Mouse (Mus musculus): Measurements from ENCODE around the gene Popdc2. TPM values are rescaled to one million over a fixed set of nuclear protein-coding genes. Genes with fewer than 3 reads are reported as not detected.

Popdc2 gene
- polyA plus RNA-seq, 1 experiment: 0.81 TPM

DNA sequence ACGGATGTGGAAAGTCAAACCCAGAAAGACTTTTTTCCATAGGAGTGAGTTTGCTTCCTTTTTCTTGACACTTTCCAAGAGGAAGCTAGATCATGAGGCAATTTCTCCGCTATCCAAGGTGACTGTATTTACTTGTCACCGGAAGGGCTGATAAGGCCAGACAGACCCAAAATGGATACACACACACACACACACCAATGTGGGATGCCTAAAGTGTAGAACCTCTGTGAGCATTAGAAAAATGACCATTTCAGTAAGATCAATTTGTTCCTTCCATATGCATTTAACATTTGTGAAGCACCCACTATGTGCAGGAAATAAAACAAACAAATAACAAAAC lies 1.2 kb downstream of the Popdc2 start:
- no peak overlapping the region for H3K27ac ChIP-seq (ENCODE audit: insufficient read depth, low read length)
- TF ChIP-seq POLR2A (IDR thresholded peaks at IDR 0.05; ENCODE audit: extremely low read depth, insufficient read depth, low read length) (no peak), CTCF (IDR thresholded peaks at IDR 0.05; ENCODE audit: extremely low read depth, insufficient read depth, low read length) (no peak)
- no peak overlapping the region for H3K4me3 ChIP-seq (ENCODE audit: insufficient read depth, low read length)
- H3K4me1 ChIP-seq (ENCODE audit: control insufficient read depth, insufficient read depth, low read length): peaks cover 2% of the 10 kb centered on the region; the same call in 1 of the 2 replicates

- TF ChIP-seq CTCF (IDR thresholded peaks at IDR 0.05; ENCODE audit: extremely low read depth, insufficient read depth, low read length) (no peak), POLR2A (IDR thresholded peaks at IDR 0.05; ENCODE audit: extremely low read depth, insufficient read depth, low read length) (no peak)
- Histone ChIP-seq H3K27ac (ENCODE audit: insufficient read depth, low read length) (no peak overlapping the region), H3K4me3 (ENCODE audit: insufficient read depth, low read length) (no peak overlapping the region), H3K4me1 (ENCODE audit: control insufficient read depth, insufficient read depth, low read length) (peaks cover 2% of the 10 kb centered on the region; the same call in 1 of the 2 replicates)
Measured at GRCm38 (mm10) chr16:38363657-38364056, 1.6 kb downstream of the Popdc2 start.

GRCm38 (mm10) chr16:38365390-38365789 lies 3.4 kb downstream of the Popdc2 start:
- TF ChIP-seq CTCF (IDR thresholded peaks at IDR 0.05; ENCODE audit: extremely low read depth, insufficient read depth, low read length) (no peak), POLR2A (IDR thresholded peaks at IDR 0.05; ENCODE audit: extremely low read depth, insufficient read depth, low read length) (no peak)
- no peak overlapping the region for H3K27ac ChIP-seq (ENCODE audit: insufficient read depth, low read length)
- H3K4me1 ChIP-seq (ENCODE audit: control insufficient read depth, insufficient read depth, low read length): peaks cover 2% of the 10 kb centered on the region; the same call in 1 of the 2 replicates
- no peak overlapping the region for H3K4me3 ChIP-seq (ENCODE audit: insufficient read depth, low read length)

GRCm38 (mm10) chr16:38366231-38366630 lies 4.2 kb downstream of the Popdc2 start:
- H3K4me1 ChIP-seq (ENCODE audit: control insufficient read depth, insufficient read depth, low read length): peaks cover 2% of the 10 kb centered on the region; the same call in 1 of the 2 replicates
- no peak for TF ChIP-seq CTCF (IDR thresholded peaks at IDR 0.05; ENCODE audit: extremely low read depth, insufficient read depth, low read length)
- TF ChIP-seq POLR2A (IDR thresholded peaks at IDR 0.05; ENCODE audit: extremely low read depth, insufficient read depth, low read length): no peak
- no peak overlapping the region for H3K27ac ChIP-seq (ENCODE audit: insufficient read depth, low read length)
- no peak overlapping the region for H3K4me3 ChIP-seq (ENCODE audit: insufficient read depth, low read length)

DNA sequence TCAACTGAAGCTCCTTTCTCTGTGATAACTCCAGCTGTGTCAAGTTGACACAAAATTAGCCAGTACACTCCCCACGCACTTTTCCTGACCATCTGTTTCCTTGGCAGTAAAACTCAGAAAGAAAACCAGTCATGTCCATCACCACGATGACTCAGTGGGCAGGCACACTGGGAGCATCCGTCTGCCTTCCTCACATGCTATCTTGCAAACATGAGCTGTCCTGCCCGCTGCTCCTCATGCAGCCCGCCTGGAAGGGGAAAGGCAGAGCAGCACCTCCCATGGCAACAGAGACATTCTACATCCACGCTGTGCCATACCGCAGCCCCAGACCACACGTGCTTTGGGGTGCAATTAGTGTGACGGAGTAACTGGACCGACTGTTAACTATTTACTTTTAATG lies 6.3 kb downstream of the Popdc2 start:
- Histone ChIP-seq H3K27ac (ENCODE audit: insufficient read depth, low read length) (no peak overlapping the region), H3K4me1 (ENCODE audit: control insufficient read depth, insufficient read depth, low read length) (peaks cover 2% of the 10 kb centered on the region; the same call in 1 of the 2 replicates), H3K4me3 (ENCODE audit: insufficient read depth, low read length) (no peak overlapping the region)
- TF ChIP-seq POLR2A (IDR thresholded peaks at IDR 0.05; ENCODE audit: extremely low read depth, insufficient read depth, low read length) (0 out of 2 replicates have a peak, but pooled peaks have one; percentile 7), CTCF (IDR thresholded peaks at IDR 0.05; ENCODE audit: extremely low read depth, insufficient read depth, low read length) (no peak)

DNA sequence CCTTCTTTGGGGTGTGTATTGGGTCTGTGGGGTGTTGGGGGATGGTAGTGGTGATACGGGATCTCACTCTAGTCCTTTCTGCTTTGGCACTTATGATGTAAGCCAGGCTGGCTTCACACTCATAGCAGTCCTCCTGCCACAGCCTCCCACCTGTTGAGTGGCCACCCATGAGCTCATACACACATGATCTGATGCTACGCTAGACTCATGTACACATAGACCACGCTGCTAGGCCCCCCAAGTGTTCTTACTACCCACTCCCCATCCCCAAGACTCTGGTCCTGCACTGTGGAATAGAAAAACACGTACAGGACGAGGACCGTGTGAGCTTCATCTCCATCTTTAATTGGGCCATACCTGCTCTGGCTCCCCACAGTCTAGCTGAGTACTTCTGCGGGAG lies 7.0 kb downstream of the Popdc2 start:
- no peak overlapping the region for H3K4me3 ChIP-seq (ENCODE audit: insufficient read depth, low read length)
- no peak overlapping the region for H3K27ac ChIP-seq (ENCODE audit: insufficient read depth, low read length)
- TF ChIP-seq CTCF (IDR thresholded peaks at IDR 0.05; ENCODE audit: extremely low read depth, insufficient read depth, low read length) (no peak), POLR2A (IDR thresholded peaks at IDR 0.05; ENCODE audit: extremely low read depth, insufficient read depth, low read length) (no peak)
- H3K4me1 ChIP-seq (ENCODE audit: control insufficient read depth, insufficient read depth, low read length): peaks cover 2% of the 10 kb centered on the region; the same call in 1 of the 2 replicates

DNA sequence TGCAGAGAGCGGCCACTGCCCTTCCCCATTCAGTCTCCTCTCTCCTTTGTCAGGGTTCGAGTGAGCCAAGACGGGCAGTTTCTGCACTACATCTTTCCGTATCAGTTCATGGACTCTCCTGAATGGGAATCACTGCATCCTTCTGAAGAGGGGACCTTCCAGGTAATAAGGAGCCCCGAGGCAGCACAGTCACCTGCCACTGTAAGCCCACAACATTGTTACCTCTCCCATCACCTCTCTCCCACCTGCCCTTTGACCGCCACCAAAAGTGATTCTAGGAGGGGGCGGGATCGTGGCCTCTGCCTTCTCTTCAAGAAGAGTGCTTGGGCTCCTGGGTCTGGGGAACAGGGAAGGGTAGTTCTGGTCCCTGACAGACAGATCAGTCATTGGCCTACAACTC lies 7.4 kb downstream of the Popdc2 start:
- H3K27ac ChIP-seq (ENCODE audit: insufficient read depth, low read length): no peak overlapping the region
- H3K4me3 ChIP-seq (ENCODE audit: insufficient read depth, low read length): no peak overlapping the region
- H3K4me1 ChIP-seq (ENCODE audit: control insufficient read depth, insufficient read depth, low read length): peaks cover 2% of the 10 kb centered on the region; the same call in 1 of the 2 replicates
- TF ChIP-seq POLR2A (IDR thresholded peaks at IDR 0.05; ENCODE audit: extremely low read depth, insufficient read depth, low read length): no peak
- TF ChIP-seq CTCF (IDR thresholded peaks at IDR 0.05; ENCODE audit: extremely low read depth, insufficient read depth, low read length): no peak

- Histone ChIP-seq H3K27ac (ENCODE audit: insufficient read depth, low read length) (no peak overlapping the region), H3K4me1 (ENCODE audit: control insufficient read depth, insufficient read depth, low read length) (peaks cover 2% of the 10 kb centered on the region; the same call in 1 of the 2 replicates), H3K4me3 (ENCODE audit: insufficient read depth, low read length) (no peak overlapping the region)
- TF ChIP-seq POLR2A (IDR thresholded peaks at IDR 0.05; ENCODE audit: extremely low read depth, insufficient read depth, low read length) (no peak), CTCF (IDR thresholded peaks at IDR 0.05; ENCODE audit: extremely low read depth, insufficient read depth, low read length) (no peak)
Measured at GRCm38 (mm10) chr16:38369992-38370484, 8.0 kb downstream of the Popdc2 start.

- TF ChIP-seq CTCF (IDR thresholded peaks at IDR 0.05; ENCODE audit: extremely low read depth, insufficient read depth, low read length): no peak
- no peak overlapping the region for H3K27ac ChIP-seq (ENCODE audit: insufficient read depth, low read length)
- no peak overlapping the region for H3K4me3 ChIP-seq (ENCODE audit: insufficient read depth, low read length)
- H3K4me1 ChIP-seq (ENCODE audit: control insufficient read depth, insufficient read depth, low read length): no peaks in the 10 kb centered on the region
Measured at GRCm38 (mm10) chr16:38370633-38371374, 8.8 kb downstream of the Popdc2 start.

DNA sequence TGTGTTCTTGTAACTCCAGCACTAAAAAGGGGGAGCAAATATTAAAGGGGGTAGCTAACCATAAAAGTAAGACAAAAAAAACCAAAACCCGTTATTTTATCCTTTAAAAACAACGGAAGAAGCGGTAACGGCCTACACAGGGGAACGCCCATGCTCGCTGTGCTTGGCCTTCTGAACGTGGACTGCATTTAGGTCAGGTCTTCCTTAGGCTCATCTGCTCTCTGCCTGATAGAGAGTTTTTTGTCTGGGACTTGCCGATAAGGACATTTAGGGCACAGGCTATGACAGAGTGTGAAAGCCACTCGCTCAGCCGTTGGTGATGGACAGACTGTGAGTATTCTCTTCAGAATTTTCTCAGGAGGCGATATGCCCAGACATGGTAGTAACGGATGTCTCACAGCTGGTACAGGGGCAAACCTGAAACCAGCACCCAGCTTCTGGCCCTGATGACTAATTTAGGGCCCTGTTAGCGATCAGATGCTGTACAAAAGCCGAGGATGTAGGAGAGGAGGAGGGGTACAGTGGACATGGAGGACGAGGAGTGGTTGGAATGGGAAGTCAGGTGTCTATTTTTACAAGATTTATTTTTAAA lies 9.8 kb downstream of the Popdc2 start:
- no peak overlapping the region for H3K4me3 ChIP-seq (ENCODE audit: insufficient read depth, low read length)
- TF ChIP-seq POLR2A (IDR thresholded peaks at IDR 0.05; ENCODE audit: extremely low read depth, insufficient read depth, low read length) (no peak), CTCF (IDR thresholded peaks at IDR 0.05; ENCODE audit: extremely low read depth, insufficient read depth, low read length) (no peak)
- no peak overlapping the region for H3K27ac ChIP-seq (ENCODE audit: insufficient read depth, low read length)
- no peaks in the 10 kb centered on the region for H3K4me1 ChIP-seq (ENCODE audit: control insufficient read depth, insufficient read depth, low read length)
